Mouse (Mus musculus) megakaryocyte, adult 5-6 weeks (primary cell): ENCODE results near the gene Col4a2. TPM values are rescaled to one million over a fixed set of nuclear protein-coding genes. Genes with fewer than 3 reads are reported as not detected.
"Not testable (repeated sequence)": the region's sequence is repeated elsewhere in the genome, so short reads cannot be mapped to it uniquely, and the experiment has no call there.

Experiments used
- ATAC-seq: 2 replicates; pipeline ENCODE4 v1.8.0; 2016; ENCODE audit warnings: mild to moderate bottlenecking, inconsistent platforms; ENCODE audit not compliant: poor library complexity, severe bottlenecking
- total RNA-seq, 2 experiments: library from RNA; stranded (forward) in 1 of 2; stranded (reverse) in 1 of 2; fragments of 153-499, 151-499 nt in 1 of 2; fragments of 221-1000, 200-1000 nt in 1 of 2; gene quantifications; 2 replicates each; pipeline versions ENCODE4 v1.2.3 to v1.2.4; 2015 to 2017

Col4a2 gene
- total RNA-seq, 2 experiments from 2014 or later: 0.07 to 0.15 TPM

GRCm38 (mm10) chr8:11452152-11452551 lies 139.5 kb downstream of the Col4a2 start:
- ATAC-seq: peak; percentile 24; the same call in 1 of the 2 replicates

GRCm38 (mm10) chr8:11452559-11452958 lies 140.0 kb downstream of the Col4a2 start:
- ATAC-seq: peak; percentile 90

GRCm38 (mm10) chr8:11452974-11453373 lies 140.4 kb downstream of the Col4a2 start:
- ATAC-seq: no peak

GRCm38 (mm10) chr8:11454228-11454627 lies 141.6 kb downstream of the Col4a2 start:
- ATAC-seq: no peak

GRCm38 (mm10) chr8:11457278-11457677 lies 144.7 kb downstream of the Col4a2 start:
- ATAC-seq: no peak

- ATAC-seq: no peak
Measured at GRCm38 (mm10) chr8:11457981-11458836, 145.6 kb downstream of the Col4a2 start.

- no peak for ATAC-seq
Measured at GRCm38 (mm10) chr8:11459016-11459415, 146.4 kb downstream of the Col4a2 start.

GRCm38 (mm10) chr8:11460934-11461333 lies 148.3 kb downstream of the Col4a2 start:
- ATAC-seq: peak; percentile 21

- ATAC-seq: no peak
Measured at GRCm38 (mm10) chr8:11461847-11462246, 149.2 kb downstream of the Col4a2 start.

- ATAC-seq: no peak
Measured at GRCm38 (mm10) chr8:11462641-11463040, 150.0 kb downstream of the Col4a2 start.

GRCm38 (mm10) chr8:11463541-11463888 lies 150.9 kb downstream of the Col4a2 start:
- no peak for ATAC-seq

GRCm38 (mm10) chr8:11463889-11464706 lies 151.5 kb downstream of the Col4a2 start:
- peak; percentile 83 for ATAC-seq

- no peak for ATAC-seq
Measured at GRCm38 (mm10) chr8:11464707-11464964, 152.0 kb downstream of the Col4a2 start.

- no peak for ATAC-seq
Measured at GRCm38 (mm10) chr8:11465619-11466018, 153.0 kb downstream of the Col4a2 start.

GRCm38 (mm10) chr8:11466528-11466927 lies 153.9 kb downstream of the Col4a2 start:
- not testable (repeated sequence) for ATAC-seq

GRCm38 (mm10) chr8:11469095-11469494 lies 156.5 kb downstream of the Col4a2 start:
- ATAC-seq: no peak

GRCm38 (mm10) chr8:11470694-11471093 lies 158.1 kb downstream of the Col4a2 start:
- no peak for ATAC-seq

- ATAC-seq: no peak
Measured at GRCm38 (mm10) chr8:11471309-11471708, 158.7 kb downstream of the Col4a2 start.

- no peak for ATAC-seq
Measured at GRCm38 (mm10) chr8:11473072-11473471, 160.5 kb downstream of the Col4a2 start.

- ATAC-seq: no peak
Measured at GRCm38 (mm10) chr8:11475397-11475796, 162.8 kb downstream of the Col4a2 start.

GRCm38 (mm10) chr8:11475876-11476275 lies 163.3 kb downstream of the Col4a2 start:
- ATAC-seq: peak; percentile 13; the same call in 1 of the 2 replicates
